Mouse (Mus musculus): ENCODE measurements around the gene Sec16a. TPM values are rescaled to one million over a fixed set of nuclear protein-coding genes. Genes with fewer than 3 reads are reported as not detected.

Gene Sec16a
- 100 to 1,000 TPM in 1 of 2 experiments, 10 to 100 TPM in 1; 80.5 to 105 TPM for total RNA-seq (2023)

GRCm38 (mm10) chr2:26444946-26445665, at the start of gene Sec16a:
TSS of gene Sec16a (minus strand) at chr2:26445216.

GRCm38 (mm10) chr2:26408515-26409356, 36.3 kb downstream of the Sec16a start, which contains the start of gene Inpp5e:
TSS of gene Inpp5e (minus strand) at chr2:26409203.

GRCm38 (mm10) chr2:26389154-26389690, 55.8 kb downstream of the Sec16a start, which contains the start of the genes Entr1 and Pmpca:
TSS of gene Entr1 (minus strand) at chr2:26389316.
TSS of gene Pmpca (plus strand) at chr2:26389339.

GRCm38 (mm10) chr2:26380131-26380771, 64.8 kb downstream of the Sec16a start, which contains the start of gene Snapc4:
TSS of gene Snapc4 (minus strand) at chr2:26380653.

GRCm38 (mm10) chr2:26360772-26361171, 84.2 kb downstream of the Sec16a start, which contains the start of gene Card9:
TSS of gene Card9 (minus strand) at chr2:26360918.

Other genes with a start within 250 kb of the Sec16a start
- gene Lhx3, start 236.9 kb downstream of the Sec16a start, total RNA-seq (2023) = not detected
- 1 to 10 TPM; 8.6 to 8.9 TPM for gene Qsox2, start 207.7 kb downstream of the Sec16a start, total RNA-seq (2023)
- gene Ccdc187, start 150.7 kb downstream of the Sec16a start, total RNA-seq (2023) = not detected
- gene Gpsm1, start 129.7 kb downstream of the Sec16a start, total RNA-seq (2023) = 10 to 100 TPM; 32.2 to 32.4 TPM
- gene Dnlz, start 93.1 kb downstream of the Sec16a start, total RNA-seq (2023) = 10 to 100 TPM; 10.7 to 11.2 TPM
- not detected for gene Card9, start 84.3 kb downstream of the Sec16a start, total RNA-seq (2023)
- gene Snapc4, start 64.6 kb downstream of the Sec16a start, total RNA-seq (2023) = 100 to 1,000 TPM; 107 to 122 TPM
- 100 to 1,000 TPM; 138 to 150 TPM for gene Entr1, start 55.9 kb downstream of the Sec16a start, total RNA-seq (2023)
- 10 to 100 TPM; 89.9 to 99.2 TPM for gene Pmpca, start 55.9 kb downstream of the Sec16a start, total RNA-seq (2023)
- gene Inpp5e, start 36.0 kb downstream of the Sec16a start, total RNA-seq (2023) = 10 to 100 TPM; 35.6 to 36.4 TPM
- 10 to 100 TPM; 33.9 to 35.8 TPM for gene Notch1, start 71.4 kb upstream of the Sec16a start, total RNA-seq (2023)
- gene Egfl7, start 134.8 kb upstream of the Sec16a start, total RNA-seq (2023) = 1 to 10 TPM in 1 of 2 experiments, not detected in 1; 1.6 TPM
- not detected for gene Gm20532, start 141.4 kb upstream of the Sec16a start, total RNA-seq (2023)
- gene Agpat2, start 159.2 kb upstream of the Sec16a start, total RNA-seq (2023) = 10 to 100 TPM; 22.7 to 24.5 TPM
- 1 to 10 TPM; 5.0 to 5.5 TPM for gene Fam69b, start 183.2 kb upstream of the Sec16a start, total RNA-seq (2023)
- not detected for gene Lcn4, start 226.1 kb upstream of the Sec16a start, total RNA-seq (2023)